Mouse (Mus musculus): ENCODE results near the gene Ctdspl. TPM values are rescaled to one million over a fixed set of nuclear protein-coding genes. Genes with fewer than 3 reads are reported as not detected.
A peak's percentile ranks its signal among the peaks of the same experiment; 100 is the strongest.

Gene Ctdspl
- polyA plus RNA-seq, 2 experiments: 2.3 to 3.6 TPM

GRCm38 (mm10) chr9:118942030-118942429 is 15.8 kb downstream of the Ctdspl start:
- no peak for ATAC-seq (ENCODE audit: insufficient read depth)
- no peak overlapping the region for H3K9ac ChIP-seq (replicated peaks)
- WGBS (ENCODE audit: insufficient replicate concordance): 73% methylated on average over 4 of the region's 4 CpGs

DNA sequence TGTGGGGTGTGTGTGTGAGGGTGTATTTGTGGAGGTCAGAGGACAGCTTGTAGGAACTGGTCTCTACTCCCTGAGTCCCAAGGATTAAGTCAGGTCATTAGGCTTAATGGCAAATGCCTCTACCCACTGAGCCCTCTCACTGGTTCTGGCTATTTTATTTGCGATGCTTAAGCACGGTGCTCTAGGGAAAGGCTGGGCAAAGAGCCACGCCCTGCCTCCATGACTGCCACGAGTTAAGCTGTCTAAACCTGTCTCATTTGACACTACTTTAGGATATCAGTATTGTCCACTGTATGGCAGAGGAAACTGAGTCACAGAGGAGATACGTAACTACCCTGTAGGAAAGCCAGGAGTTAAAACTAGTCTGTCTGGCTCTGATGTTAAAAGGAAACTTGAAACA is 17.7 kb downstream of the Ctdspl start:
- H3K36me3 ChIP-seq (replicated peaks; ENCODE audit: control insufficient read depth, insufficient read depth, low read depth): no peaks in the 10 kb centered on the region
- ATAC-seq (ENCODE audit: insufficient read depth) (no peak; the same call in 1 of the 2 replicates), DNase-seq (ENCODE audit: low read depth in 3 of 3, low spot score in 3 of 3) (no peak)
- no peaks in the 10 kb centered on the region for H3K9me3 ChIP-seq (ENCODE audit: control insufficient read depth, low read length)
- WGBS (ENCODE audit: insufficient replicate concordance): 25% methylated on average over 5 of the region's 5 CpGs
- no peak overlapping the region for H3K27ac ChIP-seq
- H3K9ac ChIP-seq (replicated peaks): no peak overlapping the region
- H3K27me3 ChIP-seq (ENCODE audit: control insufficient read depth, insufficient read depth, low read length): no peaks in the 10 kb centered on the region
- TF ChIP-seq EP300 (IDR thresholded peaks at IDR 0.05; ENCODE audit: low read depth) (no peak), CTCF (IDR thresholded peaks at IDR 0.05; ENCODE audit: low read depth) (no peak)
- no peak overlapping the region for H3K4me3 ChIP-seq (ENCODE audit: insufficient read depth in 1 of 2, low read depth in 2 of 2, low read length in 2 of 2)
- no peak overlapping the region for H3K4me2 ChIP-seq (ENCODE audit: low read depth)
- H3K4me1 ChIP-seq (replicated peaks; ENCODE audit: control insufficient read depth in 2 of 2, insufficient read depth in 2 of 2, low read length in 1 of 2): peaks cover 3 to 15% of the 10 kb centered on the region in 2 experiments; a peak in 2 of 4 replicates

More at GRCm38 (mm10) chr9:118942030-118942429, 15.8 kb downstream of the Ctdspl start:
- Histone ChIP-seq H3K4me3 (ENCODE audit: insufficient read depth in 1 of 2, low read depth in 2 of 2, low read length in 2 of 2) (no peak overlapping the region), H3K4me1 (replicated peaks; ENCODE audit: control insufficient read depth in 2 of 2, insufficient read depth in 2 of 2, low read length in 1 of 2) (peaks cover 3 to 15% of the 10 kb centered on the region in 2 experiments; a peak in 2 of 4 replicates), H3K27me3 (ENCODE audit: control insufficient read depth, insufficient read depth, low read length) (no peaks in the 10 kb centered on the region), H3K9me3 (ENCODE audit: control insufficient read depth, low read length) (no peaks in the 10 kb centered on the region), H3K27ac (no peak overlapping the region), H3K36me3 (replicated peaks; ENCODE audit: control insufficient read depth, insufficient read depth, low read depth) (no peaks in the 10 kb centered on the region), H3K4me2 (ENCODE audit: low read depth) (no peak overlapping the region)
- no peak for DNase-seq (ENCODE audit: low read depth in 3 of 3, low spot score in 3 of 3)
- TF ChIP-seq EP300 (IDR thresholded peaks at IDR 0.05; ENCODE audit: low read depth) (no peak), CTCF (IDR thresholded peaks at IDR 0.05; ENCODE audit: low read depth) (no peak)

DNA sequence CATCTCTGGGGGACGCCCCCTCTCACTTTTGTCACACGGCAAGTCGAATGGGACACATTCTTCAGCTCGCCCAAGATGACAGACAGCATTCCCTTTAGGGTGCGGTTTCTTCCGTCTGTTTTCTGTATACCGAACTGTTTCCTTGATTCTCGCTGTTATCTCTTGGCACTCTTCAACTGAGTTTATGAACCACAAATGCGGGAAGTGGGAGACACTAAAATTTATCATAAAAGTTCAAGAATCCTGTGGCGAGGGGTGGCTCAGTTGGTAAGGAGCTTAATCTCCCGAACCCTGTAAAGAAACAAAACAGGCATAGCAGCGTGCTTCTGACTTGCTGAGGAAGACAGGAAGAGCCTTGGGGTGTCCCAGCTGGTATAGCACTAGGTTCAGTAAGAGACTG is 18.1 kb downstream of the Ctdspl start:
- no peaks in the 10 kb centered on the region for H3K9me3 ChIP-seq (ENCODE audit: control insufficient read depth, low read length)
- H3K4me3 ChIP-seq (ENCODE audit: insufficient read depth in 1 of 2, low read depth in 2 of 2, low read length in 2 of 2): no peak overlapping the region
- ATAC-seq (ENCODE audit: insufficient read depth) (peak; percentile 38; the same call in 1 of the 2 replicates), DNase-seq (ENCODE audit: low read depth in 3 of 3, low spot score in 3 of 3) (no peak)
- 16% methylated on average over 12 of the region's 12 CpGs for WGBS (ENCODE audit: insufficient replicate concordance)
- H3K27me3 ChIP-seq (ENCODE audit: control insufficient read depth, insufficient read depth, low read length): no peaks in the 10 kb centered on the region
- H3K36me3 ChIP-seq (replicated peaks; ENCODE audit: control insufficient read depth, insufficient read depth, low read depth): no peaks in the 10 kb centered on the region
- H3K4me1 ChIP-seq (replicated peaks; ENCODE audit: control insufficient read depth in 2 of 2, insufficient read depth in 2 of 2, low read length in 1 of 2): peaks cover 3 to 15% of the 10 kb centered on the region in 2 experiments; a peak in 2 of 4 replicates
- H3K4me2 ChIP-seq (ENCODE audit: low read depth): peak overlapping the region; percentile 16; the same call in 1 of the 2 replicates
- no peak overlapping the region for H3K9ac ChIP-seq (replicated peaks)
- TF ChIP-seq CTCF (IDR thresholded peaks at IDR 0.05; ENCODE audit: low read depth) (no peak), EP300 (IDR thresholded peaks at IDR 0.05; ENCODE audit: low read depth) (no peak)
- no peak overlapping the region for H3K27ac ChIP-seq

GRCm38 (mm10) chr9:118948486-118948885 is 22.2 kb downstream of the Ctdspl start:
- H3K36me3 ChIP-seq (replicated peaks; ENCODE audit: control insufficient read depth, insufficient read depth, low read depth): no peaks in the 10 kb centered on the region
- no peak for ATAC-seq (ENCODE audit: insufficient read depth)
- no peak for DNase-seq (ENCODE audit: low read depth in 3 of 3, low spot score in 3 of 3)
- 74% methylated on average over 5 of the region's 5 CpGs for WGBS (ENCODE audit: insufficient replicate concordance)
- no peak for TF ChIP-seq CTCF (IDR thresholded peaks at IDR 0.05; ENCODE audit: low read depth)
- no peak for TF ChIP-seq EP300 (IDR thresholded peaks at IDR 0.05; ENCODE audit: low read depth)
- H3K4me3 ChIP-seq (ENCODE audit: insufficient read depth in 1 of 2, low read depth in 2 of 2, low read length in 2 of 2): no peak overlapping the region
- no peak overlapping the region for H3K27ac ChIP-seq
- H3K4me2 ChIP-seq (ENCODE audit: low read depth): no peak overlapping the region
- no peaks in the 10 kb centered on the region for H3K9me3 ChIP-seq (ENCODE audit: control insufficient read depth, low read length)
- H3K9ac ChIP-seq (replicated peaks): no peak overlapping the region
- peaks cover 3 to 15% of the 10 kb centered on the region in 2 experiments; a peak in 2 of 4 replicates for H3K4me1 ChIP-seq (replicated peaks; ENCODE audit: control insufficient read depth in 2 of 2, insufficient read depth in 2 of 2, low read length in 1 of 2)
- H3K27me3 ChIP-seq (ENCODE audit: control insufficient read depth, insufficient read depth, low read length): no peaks in the 10 kb centered on the region

GRCm38 (mm10) chr9:118949124-118949523 is 22.9 kb downstream of the Ctdspl start:
- Histone ChIP-seq H3K4me1 (replicated peaks; ENCODE audit: control insufficient read depth in 2 of 2, insufficient read depth in 2 of 2, low read length in 1 of 2) (peaks cover 0 to 10% of the 10 kb centered on the region in 2 experiments; a peak in 2 of 4 replicates), H3K9ac (replicated peaks) (no peak overlapping the region), H3K36me3 (replicated peaks; ENCODE audit: control insufficient read depth, insufficient read depth, low read depth) (no peaks in the 10 kb centered on the region), H3K4me3 (ENCODE audit: insufficient read depth in 1 of 2, low read depth in 2 of 2, low read length in 2 of 2) (no peak overlapping the region), H3K27ac (no peak overlapping the region), H3K9me3 (ENCODE audit: control insufficient read depth, low read length) (no peaks in the 10 kb centered on the region), H3K27me3 (ENCODE audit: control insufficient read depth, insufficient read depth, low read length) (no peaks in the 10 kb centered on the region), H3K4me2 (ENCODE audit: low read depth) (no peak overlapping the region)
- no peak for DNase-seq (ENCODE audit: low read depth in 3 of 3, low spot score in 3 of 3)
- 73% methylated on average over 8 of the region's 8 CpGs for WGBS (ENCODE audit: insufficient replicate concordance)
- no peak for TF ChIP-seq EP300 (IDR thresholded peaks at IDR 0.05; ENCODE audit: low read depth)
- no peak for TF ChIP-seq CTCF (IDR thresholded peaks at IDR 0.05; ENCODE audit: low read depth)
- no peak for ATAC-seq (ENCODE audit: insufficient read depth)
